Mouse (Mus musculus) thymus, postnatal 25 days (tissue): Measurements from ENCODE around the gene Cdk15.

ENCODE experiments used
- DNase-seq: peaks from one replicate; pipeline ENCODE4 v3.0.0; 2022

Cdk15 gene

DNA sequence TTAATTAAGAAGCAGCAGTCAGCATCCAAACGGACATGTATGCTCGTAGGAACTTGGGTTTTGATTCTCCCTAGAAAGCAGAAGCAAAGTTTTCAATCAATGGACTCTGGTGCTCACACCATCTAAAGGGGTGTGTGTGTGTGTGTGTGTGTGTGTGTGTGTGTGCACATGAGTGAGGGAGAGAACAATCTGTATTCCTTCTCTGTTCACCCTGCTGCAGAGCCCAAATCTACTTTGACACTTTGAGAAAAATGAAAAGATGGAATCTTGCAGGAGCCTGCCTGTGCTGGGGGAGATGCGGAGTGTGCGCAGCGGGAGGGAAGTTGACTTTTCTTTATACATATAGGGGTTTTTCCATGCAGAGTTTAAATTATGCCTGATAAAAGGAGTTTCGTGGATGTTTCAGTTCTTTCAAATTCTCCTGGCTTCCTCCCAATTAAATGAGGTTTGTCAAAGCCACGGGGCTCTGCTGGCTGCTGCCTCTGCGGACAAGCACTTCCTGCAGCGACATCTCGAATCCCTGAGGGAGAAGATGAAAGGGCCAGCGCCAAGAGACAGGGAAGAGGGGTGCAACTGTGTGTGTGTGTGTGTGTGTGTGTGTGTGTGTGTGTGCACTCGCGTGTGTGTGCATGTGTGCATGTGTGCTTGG is 76.2 kb downstream of the Cdk15 start:
- DNase-seq, result no peak

DNA sequence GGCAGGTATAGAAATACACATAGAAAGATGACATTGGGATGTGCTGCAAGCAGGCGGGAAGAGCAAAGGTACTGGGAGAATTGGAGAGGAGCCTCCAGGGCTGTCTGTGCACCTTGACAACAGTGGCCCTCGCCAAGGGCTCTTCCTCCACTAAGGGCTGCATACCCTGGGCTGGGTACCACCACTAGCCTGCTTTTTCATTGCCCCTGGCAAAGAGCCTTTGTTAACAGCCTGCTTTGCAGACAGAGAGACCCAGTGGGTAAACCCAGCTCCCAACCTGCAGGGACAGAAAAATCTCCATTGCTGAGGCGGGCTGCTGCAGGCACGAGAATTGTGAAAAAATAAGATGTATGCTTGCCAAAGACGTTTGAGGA is 76.7 kb downstream of the Cdk15 start:
- no peak for DNase-seq

- DNase-seq, result no peak
These were observed 77.3 kb downstream of the Cdk15 start for GRCm38 (mm10) chr1:59333860-59334561.

GRCm38 (mm10) chr1:59334562-59334890 is 77.8 kb downstream of the Cdk15 start:
- DNase-seq, result no peak

GRCm38 (mm10) chr1:59336256-59336655 is 79.5 kb downstream of the Cdk15 start:
- DNase-seq, result no peak

DNA sequence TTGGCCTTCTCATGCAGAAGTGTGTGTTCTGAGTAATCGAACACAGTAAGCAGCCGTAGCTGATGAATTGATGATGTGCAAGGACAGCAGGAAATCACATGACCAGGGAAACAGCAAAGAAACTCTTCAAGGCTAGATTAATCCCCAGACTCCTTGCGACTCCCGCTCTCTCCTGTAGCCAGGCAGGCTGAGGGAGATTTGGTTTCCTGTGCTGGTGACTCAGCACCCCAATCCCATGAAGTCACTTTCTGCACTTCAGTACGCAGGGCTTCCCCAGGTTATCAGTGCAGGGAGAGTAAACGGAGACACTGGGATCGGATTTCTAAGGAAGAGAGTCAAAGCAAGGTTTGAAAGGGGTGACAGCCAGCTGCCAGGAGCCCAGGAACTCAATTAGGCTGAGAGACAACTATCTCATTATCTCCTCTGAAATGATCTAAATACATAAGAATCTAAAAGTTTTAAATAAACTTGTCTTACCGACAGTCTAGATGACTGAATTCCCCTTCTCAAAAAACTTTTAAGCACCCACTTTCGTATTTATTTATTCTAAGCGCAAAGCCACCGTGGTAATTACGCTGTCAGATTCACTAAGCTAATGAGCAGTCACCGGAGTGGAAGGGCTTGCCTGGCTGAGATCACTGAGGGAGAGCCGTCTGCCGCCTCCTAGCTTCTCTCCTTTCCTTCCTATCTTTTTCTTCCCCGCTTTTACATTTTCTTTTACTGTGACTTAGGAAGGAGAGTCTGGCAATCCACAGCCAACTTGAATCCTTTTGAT is 84.3 kb downstream of the Cdk15 start:
- no peak for DNase-seq

DNA sequence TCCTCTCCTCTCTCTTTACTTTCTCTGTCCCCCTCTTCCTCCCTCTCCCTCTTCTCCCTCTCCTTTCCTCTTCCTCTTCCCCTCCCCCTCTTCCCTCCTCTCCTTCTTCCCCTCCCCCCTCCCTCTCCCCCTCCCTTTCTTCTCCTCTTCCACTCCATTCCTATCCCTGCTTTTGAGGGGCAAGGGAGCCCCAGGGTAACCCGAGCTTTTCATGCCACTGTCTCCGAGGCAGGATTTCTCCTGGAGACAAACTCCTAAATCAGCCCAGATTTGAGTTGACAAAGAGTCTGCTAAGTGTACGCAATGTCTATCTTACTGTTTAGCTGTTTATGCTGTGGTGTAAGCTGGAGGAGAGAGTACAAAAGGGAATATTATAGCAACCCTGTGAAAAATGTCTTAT is 85.0 kb downstream of the Cdk15 start:
- no peak for DNase-seq

DNA sequence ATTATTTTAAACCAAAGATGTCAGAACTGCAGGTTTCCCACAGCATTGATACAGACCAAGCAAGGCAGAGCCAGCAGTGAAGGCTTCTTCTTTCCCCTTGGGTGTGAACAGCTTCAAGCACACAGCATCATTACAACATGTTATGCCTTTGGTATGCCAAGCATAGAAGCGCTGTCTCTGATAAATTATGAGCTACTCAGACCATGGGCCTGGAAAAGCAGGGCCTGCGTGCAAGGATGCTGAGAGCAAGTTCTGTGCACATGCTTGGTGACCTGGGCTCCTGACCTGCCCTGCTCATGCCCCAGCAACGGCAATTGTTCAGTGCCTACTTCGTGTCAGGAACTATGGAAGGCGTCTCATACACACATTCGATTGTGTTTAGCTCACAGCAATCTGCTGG is 85.4 kb downstream of the Cdk15 start:
- no peak for DNase-seq

GRCm38 (mm10) chr1:59352706-59353105 is 96.0 kb downstream of the Cdk15 start:
- no peak for DNase-seq

GRCm38 (mm10) chr1:59355440-59355839 is 98.7 kb downstream of the Cdk15 start:
- no peak for DNase-seq

DNA sequence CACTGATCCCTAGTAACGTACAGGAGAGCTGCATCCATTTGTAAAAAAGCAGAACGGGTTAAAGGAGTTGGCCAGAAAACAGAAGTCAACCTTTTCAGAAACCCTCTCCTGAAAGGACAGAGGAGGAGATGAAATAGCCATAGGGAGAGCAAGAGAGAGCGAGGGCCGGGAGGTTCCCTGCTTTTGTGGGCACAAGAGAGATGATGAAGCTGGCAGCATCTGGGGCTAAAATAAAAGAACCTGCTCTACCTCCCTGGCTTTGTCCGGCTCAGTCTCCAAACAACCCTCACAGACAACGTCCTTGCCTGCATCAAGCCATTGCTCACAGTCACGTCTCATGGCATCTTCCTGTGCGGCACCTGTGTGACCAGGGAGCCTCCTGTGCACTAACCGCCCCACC is 102.4 kb downstream of the Cdk15 start:
- DNase-seq, result no peak

- no peak for DNase-seq
These were observed 104.1 kb downstream of the Cdk15 start for GRCm38 (mm10) chr1:59360834-59361233.

DNA sequence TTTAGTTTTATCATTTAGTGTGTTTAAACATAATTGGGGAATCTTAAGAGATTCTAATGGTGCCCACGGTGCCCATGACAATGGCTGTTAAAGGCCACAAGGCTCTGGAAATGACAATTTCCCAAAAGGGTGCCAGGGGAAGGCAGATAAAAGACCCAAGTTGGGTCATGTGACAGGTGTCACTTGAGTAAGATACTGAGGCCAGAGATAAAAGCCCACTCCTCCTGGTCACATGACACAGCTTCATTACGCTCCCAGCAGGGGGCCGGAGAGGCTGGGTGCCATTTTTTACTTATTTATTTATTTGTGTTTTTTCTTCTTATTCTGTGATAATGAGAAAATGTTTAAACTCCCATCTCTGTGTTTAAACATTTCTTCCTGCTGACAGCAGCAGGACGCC is 104.8 kb downstream of the Cdk15 start:
- no peak for DNase-seq

DNA sequence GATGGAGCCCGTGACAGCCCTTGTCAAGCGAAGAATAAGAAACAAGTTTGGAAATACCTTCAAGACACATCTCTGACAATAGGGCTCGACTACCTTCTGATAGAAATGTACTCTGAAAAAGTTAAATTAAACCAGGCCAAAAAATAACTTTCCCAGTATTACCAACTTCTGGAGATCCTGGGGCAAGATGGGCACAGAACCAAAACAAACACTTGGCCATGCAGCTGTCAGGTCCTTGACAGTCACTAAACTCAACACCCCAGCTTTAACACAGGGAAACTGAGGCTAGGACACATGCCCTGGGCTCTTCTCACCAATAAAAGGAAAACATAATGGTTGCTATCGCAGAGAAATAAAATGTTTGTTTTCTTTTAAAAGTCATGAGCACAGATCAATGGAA is 105.3 kb downstream of the Cdk15 start:
- no peak for DNase-seq

- DNase-seq, result no peak
These were observed 107.8 kb downstream of the Cdk15 start for GRCm38 (mm10) chr1:59364463-59365040.

DNA sequence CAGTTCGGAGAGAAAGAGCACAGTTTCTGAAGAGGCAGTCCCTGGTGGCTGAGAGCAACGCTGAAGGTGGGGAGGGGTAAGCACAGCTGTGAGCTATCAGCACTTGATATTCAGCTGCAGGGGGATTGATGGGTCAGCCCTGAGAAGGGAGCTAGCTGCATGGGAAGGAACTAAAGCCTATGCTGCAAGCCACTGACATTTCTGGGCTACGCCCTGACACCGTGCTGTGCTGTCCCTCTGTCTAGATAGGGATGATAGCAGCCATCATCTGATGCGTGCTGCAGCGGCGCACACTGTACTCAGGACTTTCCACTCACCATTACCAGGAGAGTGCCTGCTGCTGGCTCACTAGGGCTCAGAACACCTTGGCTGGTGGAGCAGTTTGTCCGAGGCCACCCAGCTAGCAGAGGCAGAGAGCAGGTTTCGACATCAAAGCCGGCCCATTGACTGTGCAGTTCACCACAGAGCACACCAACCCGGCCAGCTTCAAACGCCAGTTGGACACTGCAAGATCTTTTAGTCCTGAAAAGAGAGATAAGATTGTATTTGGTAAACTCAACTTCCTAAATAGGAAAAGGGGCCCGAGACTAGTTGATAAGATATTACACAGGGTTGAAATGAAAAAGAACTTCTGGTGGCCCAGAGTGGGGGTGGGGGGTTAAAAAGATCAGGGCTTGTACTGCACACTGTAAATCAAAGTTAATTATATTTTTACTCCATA is 111.4 kb downstream of the Cdk15 start:
- no peak for DNase-seq

DNA sequence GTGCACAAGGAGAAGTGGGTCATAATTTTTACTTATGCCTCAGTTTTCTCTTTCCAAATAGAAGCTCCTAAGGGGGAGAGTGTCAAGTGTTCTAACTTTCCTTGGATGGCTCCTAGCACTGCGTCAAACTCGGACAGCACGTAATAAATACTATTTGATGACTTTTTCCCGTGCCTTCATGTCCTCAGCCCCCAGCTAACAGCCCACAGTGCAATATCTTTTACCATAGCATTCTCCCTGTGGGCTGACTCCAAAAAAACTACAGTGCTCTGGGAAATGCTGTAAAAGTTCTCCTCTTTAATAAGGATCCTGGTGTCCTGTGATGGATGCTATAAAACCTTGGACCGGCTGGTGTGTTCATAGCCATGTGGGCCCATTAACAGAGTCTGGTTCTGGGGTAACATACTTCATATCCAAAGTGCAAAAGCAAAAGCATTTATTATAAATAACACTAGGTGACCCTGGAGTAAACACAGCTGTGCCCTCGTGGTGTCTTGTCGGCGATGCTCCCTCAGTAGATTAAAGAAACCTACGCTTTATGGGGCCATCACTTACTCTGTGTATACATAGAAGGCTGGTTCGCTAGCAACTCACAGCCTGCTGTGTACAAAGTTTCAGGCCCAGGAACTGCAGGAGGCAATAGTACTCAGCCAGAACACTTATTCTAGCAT is 112.1 kb downstream of the Cdk15 start:
- no peak for DNase-seq

GRCm38 (mm10) chr1:59369320-59369685 is 112.6 kb downstream of the Cdk15 start:
- DNase-seq, result no peak

GRCm38 (mm10) chr1:59370355-59370950 is 113.7 kb downstream of the Cdk15 start:
- DNase-seq, result no peak

DNA sequence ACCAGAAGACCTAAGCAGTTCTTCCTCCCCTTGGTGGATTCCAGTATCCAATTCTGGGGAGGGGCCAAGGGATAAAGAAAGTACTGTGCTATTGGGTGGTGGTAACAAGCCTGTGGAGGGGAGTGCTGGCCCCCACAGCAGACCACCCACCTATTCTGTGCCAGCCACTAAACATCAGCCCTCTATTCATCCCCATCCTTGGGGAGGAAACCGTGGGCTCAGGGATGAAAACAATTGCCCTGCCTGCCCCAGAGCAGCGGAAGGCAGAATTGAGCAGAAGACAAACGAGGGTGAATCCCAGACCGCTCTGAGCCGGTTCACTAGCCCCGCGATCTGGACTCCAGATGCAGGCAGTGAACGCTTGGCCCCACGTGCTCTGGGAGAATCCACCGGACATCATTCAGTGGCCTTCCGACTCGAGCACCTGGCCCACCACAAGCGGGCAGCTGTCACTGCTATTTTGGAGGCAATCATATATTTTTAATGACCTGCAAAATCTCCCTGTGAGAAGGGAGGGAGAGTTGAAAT is 119.4 kb downstream of the Cdk15 start:
- no peak for DNase-seq

DNA sequence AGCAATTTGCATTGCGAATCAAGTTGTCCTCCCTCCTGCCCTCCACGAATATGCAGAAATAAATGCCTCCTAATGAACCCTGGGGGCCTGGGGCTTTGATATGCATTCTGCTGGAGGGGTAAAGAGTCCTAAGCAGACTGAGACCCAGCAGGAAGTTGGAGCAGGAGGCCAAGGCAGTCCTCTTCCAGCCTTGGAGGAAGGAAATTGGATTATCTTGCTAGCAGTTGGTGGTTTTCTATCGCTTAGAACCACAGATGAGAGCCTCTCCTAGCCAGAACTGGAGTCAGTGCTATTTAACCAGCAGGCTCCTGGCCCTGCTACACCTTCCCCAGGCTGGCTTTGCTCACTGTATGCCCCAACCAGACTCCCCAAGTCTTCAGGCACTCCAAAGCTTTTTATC is 119.9 kb downstream of the Cdk15 start:
- no peak for DNase-seq

GRCm38 (mm10) chr1:59377312-59377711 is 120.6 kb downstream of the Cdk15 start:
- no peak for DNase-seq
